Mouse (Mus musculus): ENCODE measurements around the gene Casd1. TPM values are rescaled to one million over a fixed set of nuclear protein-coding genes. Genes with fewer than 3 reads are reported as not detected.

Casd1 gene
- total and polyA plus RNA-seq, 3 experiments, result 12.3 to 12.6 TPM; not detected in 1

GRCm38 (mm10) chr6:4611853-4612252 is 11.2 kb downstream of the Casd1 start:
- TF ChIP-seq MAZ (IDR thresholded peaks at IDR 0.05; ENCODE audit: low read depth, low read length) (no peak), GATA1 (IDR thresholded peaks at IDR 0.05; ENCODE audit: low read depth, low read length) (no peak), CHD2 (IDR thresholded peaks at IDR 0.05; ENCODE audit: low read length) (no peak), BHLHE40 (IDR thresholded peaks at IDR 0.05; ENCODE audit: borderline replicate concordance, low read depth, low read length) (no peak)
- Histone ChIP-seq H3K4me1 (ENCODE audit: control insufficient read depth in 1 of 2, insufficient read depth in 2 of 2, low read length in 2 of 2) (no peaks in the 10 kb centered on the region; a peak in 1 of 4 replicates), H3K4me3 (ENCODE audit: control insufficient read depth in 1 of 2, insufficient read depth in 1 of 2, low read depth in 2 of 2, low read length in 2 of 2) (no peak overlapping the region), H3K9me3 (replicated peaks; ENCODE audit: insufficient read depth, low read length) (no peaks in the 10 kb centered on the region), H3K36me3 (ENCODE audit: control insufficient read depth in 1 of 2, insufficient read depth in 2 of 2, low read length in 2 of 2) (no peaks in the 10 kb centered on the region; a peak in 1 of 4 replicates), H3K27me3 (ENCODE audit: control insufficient read depth in 1 of 2, insufficient read depth in 2 of 2, low read length in 2 of 2) (no peaks in the 10 kb centered on the region), H3K9ac (ENCODE audit: control insufficient read depth, low read depth, low read length, poor library complexity, severe bottlenecking) (no peak overlapping the region), H3K79me2 (ENCODE audit: control insufficient read depth, insufficient read depth, low read length, poor library complexity) (peaks cover 1% of the 10 kb centered on the region; the same call in 1 of the 2 replicates), H3K27ac (ENCODE audit: control insufficient read depth, low read depth, low read length) (no peak overlapping the region)
- DNase-seq (ENCODE audit: low read depth, low spot score), result no peak

DNA sequence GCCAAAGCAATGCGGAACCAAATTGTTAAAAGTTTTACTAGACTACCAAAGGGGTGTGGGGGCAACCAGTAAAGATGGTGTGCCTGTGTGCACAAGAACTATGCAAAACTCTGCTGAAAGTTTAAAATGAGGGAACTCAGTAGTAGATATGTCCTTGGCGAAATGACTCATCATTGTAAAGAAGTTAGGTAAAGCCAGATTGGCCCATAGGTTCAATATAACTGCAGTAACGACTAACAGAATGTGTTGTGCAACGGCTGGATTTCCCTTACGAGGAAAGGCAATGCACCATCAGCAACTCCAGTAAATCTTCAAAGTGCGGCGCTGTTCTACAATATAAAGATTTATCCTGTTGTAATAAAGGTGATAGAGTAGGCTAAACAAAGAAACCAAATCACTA is 11.8 kb downstream of the Casd1 start:
- Histone ChIP-seq H3K27me3 (ENCODE audit: control insufficient read depth in 1 of 2, insufficient read depth in 2 of 2, low read length in 2 of 2) (no peaks in the 10 kb centered on the region), H3K27ac (ENCODE audit: control insufficient read depth, low read depth, low read length) (no peak overlapping the region), H3K79me2 (ENCODE audit: control insufficient read depth, insufficient read depth, low read length, poor library complexity) (no peaks in the 10 kb centered on the region), H3K9ac (ENCODE audit: control insufficient read depth, low read depth, low read length, poor library complexity, severe bottlenecking) (no peak overlapping the region), H3K4me3 (ENCODE audit: control insufficient read depth in 1 of 2, insufficient read depth in 1 of 2, low read depth in 2 of 2, low read length in 2 of 2) (no peak overlapping the region), H3K9me3 (replicated peaks; ENCODE audit: insufficient read depth, low read length) (no peaks in the 10 kb centered on the region), H3K4me1 (ENCODE audit: control insufficient read depth in 1 of 2, insufficient read depth in 2 of 2, low read length in 2 of 2) (peaks cover 0 to under 1% of the 10 kb centered on the region in 2 experiments; a peak in 2 of 4 replicates), H3K36me3 (ENCODE audit: control insufficient read depth in 1 of 2, insufficient read depth in 2 of 2, low read length in 2 of 2) (no peaks in the 10 kb centered on the region; a peak in 1 of 4 replicates)
- TF ChIP-seq KAT2A (conservative IDR thresholded peaks at IDR 0.05; ENCODE audit: low read depth, low read length), result no peak
- no peak for TF ChIP-seq GATA1 (IDR thresholded peaks at IDR 0.05; ENCODE audit: low read depth, low read length)
- DNase-seq (ENCODE audit: low read depth, low spot score), result no peak

GRCm38 (mm10) chr6:4617911-4618310 is 17.3 kb downstream of the Casd1 start:
- Histone ChIP-seq H3K79me2 (ENCODE audit: control insufficient read depth, insufficient read depth, low read length, poor library complexity) (no peaks in the 10 kb centered on the region), H3K36me3 (ENCODE audit: control insufficient read depth in 1 of 2, insufficient read depth in 2 of 2, low read length in 2 of 2) (peaks cover 0 to 12% of the 10 kb centered on the region in 2 experiments; a peak in 3 of 4 replicates), H3K9ac (ENCODE audit: control insufficient read depth, low read depth, low read length, poor library complexity, severe bottlenecking) (0 out of 2 replicates have a peak overlapping the region, but pooled peaks have one; percentile 11), H3K4me1 (ENCODE audit: control insufficient read depth in 1 of 2, insufficient read depth in 2 of 2, low read length in 2 of 2) (peaks cover 10 to 14% of the 10 kb centered on the region in 2 experiments), H3K27me3 (ENCODE audit: control insufficient read depth in 1 of 2, insufficient read depth in 2 of 2, low read length in 2 of 2) (no peaks in the 10 kb centered on the region), H3K9me3 (replicated peaks; ENCODE audit: insufficient read depth, low read length) (no peaks in the 10 kb centered on the region), H3K27ac (ENCODE audit: control insufficient read depth, low read depth, low read length) (peak overlapping the region; percentile 50), H3K4me3 (ENCODE audit: control insufficient read depth in 1 of 2, insufficient read depth in 1 of 2, low read depth in 2 of 2, low read length in 2 of 2) (no peak overlapping the region)
- TF ChIP-seq NRF1 (IDR thresholded peaks at IDR 0.05; ENCODE audit: insufficient read depth, low read depth, low read length, poor library complexity, severe bottlenecking), result 0 out of 2 replicates have a peak, but pooled peaks have one; percentile 26
- peak; percentile 24 to 47; a peak in 1 of 4 replicates for TF ChIP-seq EP300 (IDR thresholded peaks at IDR 0.05; ENCODE audit: low read depth in 1 of 2, low read length in 2 of 2)
- no peak for TF ChIP-seq RCOR1 (IDR thresholded peaks at IDR 0.05; ENCODE audit: low read depth, low read length)
- peak; percentile 81 for TF ChIP-seq MYC (IDR thresholded peaks at IDR 0.05; ENCODE audit: low read depth, low read length)
- TF ChIP-seq MAX (IDR thresholded peaks at IDR 0.05; ENCODE audit: low read length), result peak; percentile 82
- DNase-seq (ENCODE audit: low read depth, low spot score), result peak; percentile 79

All from MEL (cell line).